Mouse (Mus musculus) lung, postnatal 10 days (tissue): ENCODE data around the gene Oscp1.

ENCODE experiments used
- DNase-seq: peaks from one replicate; pipeline ENCODE4 v3.0.0; 2021

Oscp1 gene

DNA sequence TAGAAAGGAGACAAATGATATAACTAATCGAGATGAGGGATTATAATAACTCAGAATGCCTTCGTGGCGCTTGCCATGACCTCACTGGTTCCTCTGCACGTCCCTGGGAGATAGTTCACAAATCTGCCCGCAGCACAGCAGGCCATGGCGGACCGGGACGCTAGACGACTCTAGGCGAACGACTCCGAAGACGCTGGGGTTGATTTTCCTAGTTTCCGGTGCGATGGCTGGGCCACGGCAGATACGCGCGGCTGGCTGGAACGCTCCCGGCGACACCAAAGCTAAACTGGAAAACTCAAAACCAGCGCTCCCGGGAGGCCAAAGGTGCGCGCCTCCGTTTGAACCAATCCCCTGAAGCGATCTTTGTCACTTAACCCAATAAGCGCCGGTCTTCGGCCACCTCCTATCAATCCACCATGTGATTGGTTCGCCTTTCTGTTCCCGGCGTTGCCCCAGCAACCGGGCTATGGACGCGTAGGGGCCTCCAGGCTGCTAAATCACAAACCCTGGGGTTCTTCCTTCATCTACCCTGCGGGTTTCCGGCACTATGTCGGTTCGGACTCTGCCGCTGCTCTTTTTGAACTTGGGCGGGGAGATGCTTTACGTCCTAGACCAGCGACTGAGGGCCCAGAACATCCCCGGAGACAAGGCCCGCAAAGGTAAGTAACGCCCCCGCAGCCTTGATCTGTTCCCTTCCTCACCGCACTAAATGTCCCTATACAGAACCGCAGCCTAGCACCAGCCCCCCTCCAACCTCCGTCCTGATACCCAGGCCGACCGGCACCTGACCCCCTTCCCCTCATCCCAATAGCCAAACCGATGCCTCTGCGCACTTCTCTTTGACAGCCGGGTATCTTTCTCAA is at the start of gene Oscp1:
Gene Oscp1 (plus strand): TSS at position 432 of the 863 bp plus-strand sequence.
- DNase-seq, result peak; percentile 96

DNA sequence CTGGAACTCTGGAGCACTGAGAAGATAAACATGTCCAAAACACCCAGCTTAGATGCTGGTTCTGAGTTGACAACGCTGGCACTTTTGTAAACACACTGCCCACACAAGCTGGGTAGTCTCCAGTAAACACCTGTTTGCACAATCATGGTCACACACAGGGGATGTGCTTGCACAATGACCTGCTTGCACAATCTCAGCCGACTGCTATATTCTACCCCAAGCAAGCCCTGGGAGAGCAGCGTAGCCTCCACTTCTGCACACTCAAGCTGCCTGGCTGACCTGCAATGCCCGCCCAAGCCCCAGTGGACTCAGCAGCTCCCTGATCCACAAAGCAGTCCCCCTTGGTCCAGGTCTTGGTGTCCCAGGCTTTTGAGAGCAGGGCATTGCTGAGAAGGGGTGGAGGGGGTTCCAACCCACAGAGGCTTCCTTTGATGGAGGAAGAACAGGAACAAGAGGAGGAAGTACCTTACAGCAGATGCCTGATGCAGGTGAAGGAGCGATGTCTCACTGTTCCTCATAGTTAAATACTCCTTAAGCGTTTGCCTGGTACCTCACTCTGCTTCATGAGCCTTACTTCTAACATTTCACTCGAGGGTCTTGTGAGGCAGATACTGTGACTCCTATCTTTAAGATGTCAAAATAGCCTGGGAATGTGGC is 40.6 kb upstream of the Oscp1 start:
- peak; percentile 27 for DNase-seq

DNA sequence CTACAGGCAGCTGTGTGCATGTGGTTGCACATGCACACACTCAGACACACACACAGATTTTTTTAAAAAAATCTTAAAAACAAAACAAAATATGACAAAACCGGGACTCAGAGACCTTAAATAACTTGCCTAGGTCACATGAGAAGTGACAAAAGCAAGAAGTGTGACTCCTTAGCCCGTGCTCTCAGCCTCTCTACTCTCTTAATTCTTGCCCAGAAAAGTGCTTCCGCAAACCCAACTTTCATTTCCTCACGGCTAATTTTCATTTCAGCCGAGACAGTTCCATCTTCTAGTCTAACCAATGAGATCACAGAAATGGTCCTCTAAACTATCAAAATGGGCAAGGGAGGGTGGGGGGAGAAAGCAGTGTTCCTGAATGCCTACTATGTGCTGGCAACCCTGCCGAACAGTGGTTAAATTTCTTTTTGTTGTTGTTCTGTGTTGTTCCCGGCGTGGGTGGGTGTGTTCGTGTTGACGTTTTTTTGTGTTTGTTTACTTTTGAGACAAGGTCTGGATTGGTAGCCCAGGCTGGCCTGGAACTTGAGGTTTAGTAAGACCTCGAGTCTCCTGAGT is 39.3 kb upstream of the Oscp1 start:
- DNase-seq, result no peak

DNA sequence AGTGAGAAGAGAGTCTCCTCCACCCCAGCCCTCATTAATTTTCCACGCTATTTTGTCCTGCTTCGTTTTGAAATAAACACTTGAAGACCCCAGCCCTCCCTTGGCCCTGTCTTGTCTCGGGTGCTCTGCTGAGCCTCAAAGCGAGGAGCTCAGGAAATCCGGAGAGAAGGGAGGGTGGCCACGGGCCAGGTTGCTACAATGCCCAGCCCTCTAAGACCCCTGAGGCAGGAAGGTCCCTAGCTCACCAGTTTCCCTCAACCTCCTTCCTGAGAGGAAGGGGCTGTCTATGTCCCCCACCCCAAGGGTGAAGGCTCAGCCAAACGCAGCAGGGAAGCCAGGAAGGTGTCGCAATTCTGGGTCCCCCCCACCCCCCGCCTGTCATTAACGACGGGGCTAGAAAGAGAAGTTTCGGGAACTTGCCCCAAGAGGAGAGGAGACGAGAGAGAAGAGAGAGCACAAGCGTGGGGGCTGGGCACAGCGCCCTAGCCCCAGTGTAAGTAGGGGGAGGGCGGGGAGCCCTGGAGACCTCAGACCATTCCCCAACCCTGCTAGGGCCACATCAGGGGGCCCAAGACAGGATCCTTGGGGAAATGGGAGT is 34.0 kb upstream of the Oscp1 start, which contains the start of gene Csf3r:
Gene Csf3r (plus strand): TSS at position 248 of the 598 bp plus-strand sequence.
- no peak for DNase-seq

DNA sequence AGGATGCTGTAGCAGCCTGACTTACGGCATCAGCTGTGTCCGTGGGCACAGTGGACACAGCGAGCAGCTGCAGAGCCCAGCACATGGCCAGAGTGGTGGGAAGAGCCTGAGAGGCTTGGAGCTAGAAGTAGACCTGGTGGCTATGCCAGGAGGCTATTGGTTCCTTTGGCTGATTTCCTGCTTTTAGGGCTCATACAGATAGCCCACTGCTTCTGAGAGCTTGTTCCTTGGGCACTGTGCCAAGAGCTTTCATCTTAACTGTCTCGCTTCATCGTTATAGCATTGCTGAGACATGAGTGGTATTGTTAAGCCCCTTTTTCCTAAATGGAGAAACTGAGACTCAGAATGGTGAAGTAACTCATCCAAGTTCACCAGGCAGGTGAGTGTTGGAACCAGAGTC is 32.6 kb upstream of the Oscp1 start:
- no peak for DNase-seq

DNA sequence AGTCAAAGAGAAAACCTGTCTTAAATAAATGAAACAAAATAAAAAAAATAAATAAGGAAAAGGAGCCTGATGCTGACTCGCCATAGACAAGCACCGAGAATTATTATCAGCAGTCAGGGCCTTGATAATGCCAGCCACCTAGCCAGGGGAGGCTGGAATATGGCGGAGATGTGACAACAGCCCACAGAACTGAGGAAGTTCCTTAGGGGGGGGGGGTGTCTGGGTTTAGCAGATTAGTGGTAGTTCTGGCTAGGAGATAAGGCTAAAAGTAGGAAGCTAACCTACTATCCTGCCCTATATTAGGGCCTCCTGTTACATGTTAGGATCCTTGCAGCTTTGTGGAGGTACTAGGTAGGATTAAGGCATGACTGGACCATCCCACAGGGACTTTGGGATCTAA is 30.4 kb upstream of the Oscp1 start:
- no peak for DNase-seq

DNA sequence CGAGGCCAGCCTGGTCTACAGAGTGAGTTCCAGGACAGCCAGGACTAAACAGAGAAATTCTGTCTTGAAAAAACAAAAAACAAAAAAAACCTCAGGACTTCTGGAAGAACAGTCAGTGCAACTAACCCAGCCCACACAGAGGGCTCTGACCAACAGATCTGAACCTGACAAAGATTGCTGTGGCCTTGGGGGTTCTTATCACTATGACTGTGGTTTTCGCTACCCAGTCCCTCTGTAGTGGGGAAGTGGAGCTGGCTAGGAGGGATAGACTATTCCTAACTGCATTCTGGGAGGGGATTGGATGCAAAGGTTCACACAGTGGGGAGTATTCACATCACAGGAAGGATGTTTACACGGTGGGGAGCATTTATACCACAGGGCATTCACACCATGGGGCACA is 29.3 kb upstream of the Oscp1 start:
- no peak for DNase-seq

DNA sequence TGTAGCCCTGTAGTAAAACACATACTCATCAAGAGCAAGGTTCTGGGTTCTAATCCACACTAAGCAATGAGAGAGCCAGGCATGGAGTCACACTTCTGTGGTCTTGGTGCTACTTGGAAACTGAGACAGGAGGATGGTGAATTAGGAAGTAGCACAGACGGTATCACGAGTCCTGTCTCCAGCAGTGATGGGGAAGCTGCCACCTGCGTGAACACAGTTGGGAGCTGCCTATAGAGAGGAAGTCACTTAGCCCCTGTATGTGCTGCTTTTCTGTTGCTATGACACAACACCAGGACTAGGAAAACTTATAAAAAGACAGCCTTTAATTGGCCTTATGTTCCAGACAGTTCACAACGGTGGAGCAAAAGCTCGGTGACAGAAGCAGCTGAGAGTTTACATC is 27.7 kb upstream of the Oscp1 start:
- DNase-seq, result no peak

DNA sequence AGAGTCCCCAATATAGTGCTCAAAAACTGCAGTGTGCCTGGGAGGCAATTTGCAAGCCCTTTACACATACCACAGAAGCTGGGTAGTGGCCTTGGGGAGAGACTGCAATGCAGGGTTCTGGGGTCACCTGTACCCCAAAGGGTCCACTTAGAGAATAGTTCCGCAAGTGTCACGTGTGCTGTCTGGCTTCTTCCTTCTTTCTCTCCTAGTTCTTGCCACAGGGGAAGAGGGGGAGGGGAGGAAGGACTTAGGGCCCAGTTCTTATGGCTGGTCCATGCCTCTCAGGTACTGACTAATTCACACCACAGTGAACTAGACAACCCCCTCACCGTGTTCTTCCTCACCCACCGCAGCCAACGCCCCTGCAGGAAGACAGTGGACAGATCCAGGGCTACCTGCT is 23.0 kb upstream of the Oscp1 start:
- DNase-seq, result no peak

DNA sequence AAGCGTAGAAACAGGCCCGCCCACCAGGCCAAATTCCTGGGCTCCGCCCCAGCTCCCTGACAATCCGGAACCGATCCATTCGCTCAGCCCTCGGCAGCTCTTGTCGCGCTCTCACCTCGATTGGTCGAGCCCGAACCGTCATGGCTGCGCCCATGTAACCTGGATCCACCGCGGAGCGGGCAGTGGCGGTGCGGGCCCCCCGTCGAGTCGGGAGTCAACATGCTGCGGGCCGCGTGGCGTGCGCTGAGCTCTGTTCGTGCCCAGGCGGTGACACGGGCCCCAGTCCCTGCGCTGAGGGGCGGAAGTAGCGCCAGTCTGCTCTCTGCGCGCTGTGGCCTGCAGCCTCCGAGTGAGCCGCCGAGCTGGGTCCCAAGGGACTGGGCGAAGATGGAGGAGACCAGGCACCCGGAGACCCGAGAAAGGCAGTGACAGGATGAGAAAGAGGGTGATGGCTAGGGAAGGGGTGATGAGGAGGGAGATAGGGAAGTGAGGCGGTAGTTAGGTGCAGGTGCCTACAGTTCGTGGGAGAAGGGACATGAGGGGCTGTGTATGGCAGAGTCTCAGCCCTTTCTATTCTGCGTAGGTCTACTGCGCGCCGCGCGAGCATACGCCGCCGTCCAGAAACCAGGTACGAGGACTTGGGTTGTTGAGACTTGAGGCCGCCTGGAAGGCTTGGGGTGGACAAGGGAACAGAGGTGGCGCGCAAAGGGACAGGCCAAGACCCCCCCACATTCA is 11.3 kb upstream of the Oscp1 start, which contains the start of gene Mrps15:
Gene Mrps15 (plus strand): TSS at position 75 of the 735 bp plus-strand sequence.
- DNase-seq, result peak; percentile 94

DNA sequence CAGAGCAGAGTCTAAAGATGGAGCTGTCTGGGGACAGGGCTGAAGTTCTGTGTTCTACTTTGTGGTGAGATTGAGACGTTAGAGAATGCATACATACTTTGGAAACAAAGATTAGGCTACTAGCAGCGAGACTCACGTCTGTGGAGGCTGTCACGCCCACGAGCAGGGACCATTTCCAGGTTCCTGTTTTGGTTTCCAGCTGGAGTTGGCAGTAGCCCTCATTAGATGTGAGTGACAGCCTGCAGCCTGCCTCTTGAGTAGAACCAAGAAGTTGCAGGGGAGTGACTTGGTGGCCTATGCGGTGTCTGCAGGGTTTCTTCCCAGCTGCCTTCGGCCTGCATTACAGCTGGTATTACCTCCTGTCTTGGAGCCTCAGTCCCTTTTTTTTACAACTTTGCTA is 6.7 kb upstream of the Oscp1 start:
- peak; percentile 81 for DNase-seq

DNA sequence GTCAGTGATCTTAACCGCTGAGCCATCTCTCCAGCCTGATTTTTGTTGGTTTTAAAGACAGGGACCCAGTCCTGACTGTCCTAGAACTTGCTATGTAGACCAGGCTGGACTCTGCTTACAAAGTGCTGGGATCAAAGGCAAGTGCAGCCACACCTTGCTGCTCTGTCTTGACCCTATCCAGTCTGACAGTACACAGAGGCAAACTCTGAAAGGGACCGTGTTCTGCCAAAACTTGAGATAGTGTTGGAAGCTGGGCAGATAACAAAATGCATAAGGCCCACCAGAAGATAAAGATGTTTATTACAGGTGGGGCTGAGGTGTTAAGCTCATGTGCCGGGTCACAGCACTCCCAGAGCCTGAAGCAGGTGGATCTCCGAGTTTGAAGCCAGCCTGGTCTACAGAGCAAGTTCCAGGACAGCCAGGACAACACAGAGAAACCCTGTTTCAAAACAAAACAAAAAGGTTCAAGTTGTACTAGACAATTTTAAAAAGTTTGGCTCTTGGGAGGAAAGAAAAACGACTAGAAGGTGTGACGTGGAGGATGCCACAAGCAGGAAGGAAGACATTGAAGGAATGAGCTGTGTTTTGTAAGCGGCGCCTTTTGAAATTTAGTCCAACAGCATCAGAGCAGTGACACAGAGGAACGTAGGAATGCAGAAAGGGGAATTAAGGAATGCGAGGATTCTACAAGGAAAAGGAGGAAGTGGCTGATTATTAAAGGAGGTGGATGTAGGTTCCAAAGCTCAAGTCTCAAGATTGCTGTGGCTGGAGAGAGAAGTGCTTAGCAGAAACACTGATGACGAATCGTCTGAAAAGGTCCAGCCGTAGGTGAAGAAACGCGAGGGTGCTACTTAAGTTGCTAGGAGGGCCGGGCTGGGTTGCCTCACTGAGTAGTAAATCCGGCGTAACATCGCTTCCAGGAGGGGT is 895 bp upstream of the Oscp1 start:
- DNase-seq, result no peak

DNA sequence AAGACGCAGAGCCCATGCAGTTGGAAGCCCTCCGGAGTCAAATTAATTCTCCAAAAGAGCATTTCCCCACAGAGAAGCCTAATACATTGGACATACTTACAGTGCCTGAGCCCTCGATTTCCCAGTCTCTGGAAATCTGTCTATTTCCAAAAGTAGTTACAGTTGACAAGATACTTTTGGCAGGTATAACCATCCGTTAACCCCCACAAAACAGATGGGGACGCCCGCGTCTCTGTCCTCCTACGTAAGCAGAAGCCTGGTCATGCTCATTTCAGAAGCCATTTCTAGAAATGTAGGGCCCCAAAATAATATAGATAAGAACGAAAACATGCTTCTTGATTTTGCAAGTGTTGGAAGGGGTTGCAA is 615 bp downstream of the Oscp1 start:
- DNase-seq, result no peak

DNA sequence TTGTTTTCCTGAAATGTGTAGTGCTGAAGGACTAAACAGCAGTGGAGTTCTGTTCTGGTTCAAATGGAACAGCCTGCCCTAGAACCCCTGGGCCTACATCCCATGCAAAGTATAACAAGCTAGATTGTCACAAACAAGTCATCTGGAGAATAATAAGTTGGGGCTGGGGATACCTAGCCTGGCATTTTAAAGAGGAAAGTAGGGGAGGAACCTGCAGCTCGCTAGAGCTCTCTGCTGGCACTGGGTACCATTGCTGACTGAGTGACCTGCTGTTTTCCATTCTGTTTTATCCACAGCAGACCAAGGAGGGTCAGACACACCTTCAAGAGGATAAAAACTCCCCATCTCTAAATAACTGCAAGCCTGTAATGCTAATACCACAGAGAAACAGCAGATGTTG is 4.5 kb downstream of the Oscp1 start:
- DNase-seq, result peak; percentile 25

DNA sequence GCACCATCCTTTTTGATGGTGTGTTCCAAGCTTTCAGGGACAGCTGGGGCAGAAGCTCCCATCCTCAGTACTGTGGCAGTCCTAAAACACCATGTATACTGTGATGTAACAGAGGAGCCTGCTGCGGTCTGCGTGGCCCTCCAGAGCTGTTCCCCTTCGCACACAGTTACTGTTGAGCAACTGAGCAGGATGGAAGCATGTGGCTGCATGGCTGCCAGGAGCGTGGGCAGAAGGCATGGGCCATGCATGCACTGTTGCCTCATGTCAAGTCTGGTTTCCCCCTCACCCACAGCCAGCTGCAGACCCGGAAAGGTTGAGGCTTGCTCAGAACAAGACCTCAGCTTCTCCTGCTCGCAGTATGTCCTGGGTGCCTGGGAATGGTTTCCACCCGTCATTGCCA is 6.9 kb downstream of the Oscp1 start:
- DNase-seq, result no peak

DNA sequence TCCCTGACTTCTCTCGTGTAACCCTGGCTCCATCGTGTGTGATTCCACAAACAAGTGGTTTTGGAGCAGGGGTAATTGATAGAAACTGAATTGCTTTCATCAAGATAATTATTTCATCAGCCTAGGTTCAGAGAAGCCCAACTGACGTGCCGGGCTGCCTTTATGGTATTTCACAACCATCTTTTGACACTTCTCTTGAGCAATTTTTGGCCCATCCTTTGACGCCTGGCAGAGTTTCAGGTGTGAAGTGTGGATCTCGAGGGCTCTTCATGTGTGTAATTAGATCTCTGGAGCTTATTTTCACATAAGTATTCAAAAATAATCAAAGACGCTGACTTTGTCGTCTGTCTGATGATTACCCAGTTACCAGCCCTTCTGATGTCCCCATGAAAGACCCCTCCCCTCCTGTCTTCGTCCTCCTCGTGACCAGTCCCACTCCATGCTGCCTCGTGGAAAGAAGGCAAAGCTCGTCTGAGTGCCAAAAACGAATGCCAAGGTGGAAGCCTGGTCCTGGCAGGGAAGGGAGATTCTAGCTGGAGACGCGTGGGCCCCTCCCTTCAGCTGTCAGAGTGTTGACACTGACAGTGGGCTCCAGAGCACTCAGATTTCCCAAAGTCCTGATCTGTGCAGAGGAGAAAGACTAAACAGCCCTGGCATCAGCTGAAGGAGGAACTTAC is 9.2 kb downstream of the Oscp1 start:
- DNase-seq, result peak; percentile 52

DNA sequence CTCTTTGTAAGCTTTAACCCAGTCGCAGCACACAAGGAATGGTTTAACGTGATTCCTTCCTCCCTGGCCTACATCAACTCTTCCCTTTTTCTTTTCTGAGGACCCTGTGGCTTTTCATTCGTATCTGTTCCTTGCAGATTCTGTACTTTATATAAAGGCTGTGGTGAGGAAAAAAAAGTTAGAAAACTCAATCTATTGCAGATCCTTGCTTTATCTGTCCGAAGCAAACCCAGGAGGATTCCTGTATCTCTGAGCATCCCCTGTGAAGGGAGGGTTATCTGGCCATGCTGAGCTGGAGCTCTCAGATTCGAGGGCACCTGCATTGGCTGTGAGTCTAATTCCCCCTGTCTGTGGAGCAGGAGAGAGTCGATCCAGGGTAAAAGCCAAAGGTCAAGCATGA is 10.5 kb downstream of the Oscp1 start:
- no peak for DNase-seq

DNA sequence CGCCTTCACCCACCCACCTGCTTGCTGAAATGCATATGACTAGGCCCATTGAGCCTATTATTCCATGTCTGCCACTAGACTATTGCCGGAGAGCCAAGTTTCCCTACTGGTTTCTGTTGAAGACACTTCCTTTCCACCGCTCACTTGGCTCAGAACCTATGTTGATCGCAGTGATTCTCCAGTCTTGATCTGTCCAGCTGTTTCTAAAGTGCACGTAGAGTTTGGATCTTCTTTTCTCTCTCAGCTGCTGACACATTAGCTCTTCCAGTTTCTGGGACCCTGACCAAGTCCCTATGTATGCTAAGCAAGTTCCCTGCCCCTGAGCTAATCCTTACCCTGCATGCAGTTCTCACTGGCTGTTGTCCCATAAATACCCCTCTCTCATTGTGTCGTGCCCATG is 19.5 kb downstream of the Oscp1 start:
- peak; percentile 51 for DNase-seq

DNA sequence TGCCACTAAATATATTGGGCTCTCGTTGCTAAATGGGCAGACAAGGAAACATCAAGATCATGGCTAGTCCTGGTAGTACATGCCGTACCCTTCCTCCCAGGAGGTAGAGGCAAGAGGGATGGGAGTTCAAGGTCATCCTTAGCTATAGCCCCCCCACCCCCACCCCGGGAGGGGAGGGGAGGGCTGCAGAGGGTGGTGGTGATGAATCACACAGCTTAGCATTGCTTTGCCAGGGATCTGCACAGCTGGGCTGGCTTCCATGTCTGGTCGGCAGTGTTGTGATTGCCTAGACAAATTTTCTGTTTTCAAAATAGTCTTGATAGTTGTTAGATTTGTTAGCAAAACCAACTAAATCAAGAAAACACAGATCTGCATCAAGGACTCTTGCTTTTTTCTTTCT is 20.9 kb downstream of the Oscp1 start:
- DNase-seq, result peak; percentile 55

DNA sequence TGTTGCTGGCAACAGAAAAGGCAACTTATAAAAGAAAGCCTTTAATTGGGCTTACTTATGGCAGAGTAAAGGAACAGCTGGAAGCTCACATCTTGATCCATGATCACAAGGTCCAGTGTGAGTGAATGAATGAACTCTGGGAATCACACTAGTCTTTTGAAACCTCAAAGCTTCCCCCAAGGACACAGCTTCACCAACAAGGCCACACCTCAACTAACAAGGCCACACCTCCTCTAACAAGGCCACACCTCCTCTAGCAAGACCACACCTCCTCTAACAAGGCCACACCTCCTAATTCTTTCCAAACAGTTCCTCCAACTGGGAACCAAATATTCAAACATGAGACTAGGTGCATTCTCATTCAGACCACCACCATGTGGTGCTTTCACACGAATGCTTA is 23.2 kb downstream of the Oscp1 start:
- DNase-seq, result no peak

DNA sequence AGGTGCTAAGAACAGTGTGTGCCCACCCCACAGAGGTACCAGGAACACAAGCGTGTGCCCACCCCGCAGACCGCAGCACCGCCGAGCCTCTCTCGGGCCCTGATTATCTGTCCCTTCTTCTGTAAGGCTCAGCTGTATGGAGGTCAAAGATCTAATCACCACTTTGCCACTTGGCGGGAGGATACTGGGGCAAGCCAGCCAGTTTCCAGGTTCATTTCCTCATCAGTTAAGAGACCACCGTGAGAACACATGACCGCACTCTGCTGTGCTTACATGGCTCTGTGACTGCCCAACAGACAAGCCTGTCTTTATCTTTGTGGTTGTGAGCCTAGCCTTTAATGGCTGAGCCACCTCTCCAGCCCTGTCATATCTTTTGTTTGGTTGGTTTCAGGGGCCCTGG is 24.7 kb downstream of the Oscp1 start:
- DNase-seq, result no peak
